Mouse (Mus musculus): Measurements from ENCODE around the gene Arhgef2.

- TF ChIP-seq USF1 (IDR thresholded peaks at IDR 0.05; ENCODE audit: low read depth) (no peak), MYOG (IDR thresholded peaks at IDR 0.05; ENCODE audit: control insufficient read depth in 1 of 3, insufficient read depth in 1 of 3, insufficient read length in 2 of 3, low read depth in 2 of 3) (no peak), E2F4 (IDR thresholded peaks at IDR 0.05; ENCODE audit: insufficient read depth) (no peak), POLR2A (IDR thresholded peaks at IDR 0.05; ENCODE audit: insufficient read length, low read depth) (no peak), MAX (IDR thresholded peaks at IDR 0.05; ENCODE audit: low read depth) (no peak), POLR2AphosphoS2 (IDR thresholded peaks at IDR 0.05; ENCODE audit: insufficient read length, low read depth) (peak; percentile 76), TCF12 (IDR thresholded peaks at IDR 0.05; ENCODE audit: insufficient read depth, poor library complexity, severe bottlenecking) (no peak)
Measured at GRCm38 (mm10) chr3:88649186-88649585, 43.4 kb downstream of the Arhgef2 start.
